Mouse (Mus musculus) embryonic facial prominence, embryonic 13.5 days (tissue): ENCODE measurements at regions not wholly inside any gene's neighbourhood (a gene's known extent, or its start where the extent isn't known, plus 50 kb on each side); places are given as distances from the start of the nearest gene placed in this dataset.

Experiments used
- ATAC-seq: fragments of 200-750 bp; cut with Nextera tagmentation; 2 replicates; pipeline ENCODE4 v1.8.0; 2017; ENCODE audit warnings: low read depth; ENCODE audit not compliant: insufficient number of reproducible peaks, insufficient read depth, low FRiP score, low TSS enrichment
- H3K27ac ChIP-seq: fragments of 300-500 bp; sonication (generic); 2 replicates; pipeline ENCODE4 v1.5.1; 2015; ENCODE audit warnings: moderate library complexity, mild to moderate bottlenecking, inconsistent platforms
- H3K27me3 ChIP-seq: fragments of 300-500 bp; sonication (generic); 2 replicates; pipeline ENCODE4 v1.6.1; 2015; ENCODE audit warnings: mild to moderate bottlenecking, inconsistent platforms
- H3K36me3 ChIP-seq: fragments of 300-500 bp; sonication (generic); 2 replicates; pipeline ENCODE4 v1.6.1; 2015; ENCODE audit warnings: mild to moderate bottlenecking, inconsistent platforms
- H3K4me1 ChIP-seq: fragments of 300-500 bp; sonication (generic); 2 replicates; pipeline ENCODE4 v1.6.1; 2015; ENCODE audit warnings: inconsistent platforms
- H3K4me2 ChIP-seq: fragments of 300-500 bp; sonication (generic); 2 replicates; pipeline ENCODE4 v1.6.1; 2015; ENCODE audit warnings: moderate library complexity, mild to moderate bottlenecking, inconsistent platforms
- H3K4me3 ChIP-seq: fragments of 300-500 bp; sonication (generic); 2 replicates; pipeline ENCODE4 v1.5.1; 2015; ENCODE audit warnings: mild to moderate bottlenecking, inconsistent platforms
- H3K9ac ChIP-seq: fragments of 300-500 bp; sonication (generic); 2 replicates; pipeline ENCODE4 v1.6.1; 2015; ENCODE audit warnings: mild to moderate bottlenecking, inconsistent platforms
- H3K9me3 ChIP-seq: fragments of 300-500 bp; sonication (generic); 2 replicates; pipeline ENCODE4 v1.6.1; 2016; ENCODE audit warnings: inconsistent platforms
- WGBS: fragments of 180-500 bp; shearing (Covaris S2); methylation state at CpG from one replicate; pipeline ENCODE4 v1.1.7; 2015; ENCODE audit warnings: mixed read lengths; 5-methylcytosine and 5-hydroxymethylcytosine counted together

DNA sequence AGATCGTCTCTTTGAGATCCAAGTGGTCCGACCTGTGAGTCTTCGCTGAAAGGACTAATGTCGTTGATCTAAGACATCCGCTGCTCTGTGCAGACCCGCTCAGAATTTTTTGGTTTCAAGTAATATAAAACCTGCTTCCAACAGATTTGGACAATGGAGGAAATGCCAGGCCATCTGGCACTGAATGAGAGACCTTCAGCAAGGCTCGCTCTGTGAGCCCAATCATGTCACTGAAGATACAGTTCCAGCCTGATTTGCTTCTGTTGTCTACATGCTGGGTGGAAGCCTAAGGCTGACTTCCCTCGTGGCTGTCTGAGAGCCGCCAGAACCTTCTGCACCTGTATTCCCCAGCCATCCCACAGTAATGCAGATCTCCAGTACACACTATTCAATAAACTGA, 123.4 kb upstream of the Egflam start:
- Histone ChIP-seq H3K4me2 (no peak overlapping the region), H3K9me3 (no peaks in the 10 kb centered on the region), H3K4me1 (no peaks in the 10 kb centered on the region), H3K36me3 (no peaks in the 10 kb centered on the region), H3K27ac (no peak overlapping the region), H3K4me3 (no peak overlapping the region), H3K27me3 (no peaks in the 10 kb centered on the region), H3K9ac (no peak overlapping the region)
- ATAC-seq, result no peak
- WGBS, result 73% methylated on average over 9 of the region's 9 CpGs

DNA sequence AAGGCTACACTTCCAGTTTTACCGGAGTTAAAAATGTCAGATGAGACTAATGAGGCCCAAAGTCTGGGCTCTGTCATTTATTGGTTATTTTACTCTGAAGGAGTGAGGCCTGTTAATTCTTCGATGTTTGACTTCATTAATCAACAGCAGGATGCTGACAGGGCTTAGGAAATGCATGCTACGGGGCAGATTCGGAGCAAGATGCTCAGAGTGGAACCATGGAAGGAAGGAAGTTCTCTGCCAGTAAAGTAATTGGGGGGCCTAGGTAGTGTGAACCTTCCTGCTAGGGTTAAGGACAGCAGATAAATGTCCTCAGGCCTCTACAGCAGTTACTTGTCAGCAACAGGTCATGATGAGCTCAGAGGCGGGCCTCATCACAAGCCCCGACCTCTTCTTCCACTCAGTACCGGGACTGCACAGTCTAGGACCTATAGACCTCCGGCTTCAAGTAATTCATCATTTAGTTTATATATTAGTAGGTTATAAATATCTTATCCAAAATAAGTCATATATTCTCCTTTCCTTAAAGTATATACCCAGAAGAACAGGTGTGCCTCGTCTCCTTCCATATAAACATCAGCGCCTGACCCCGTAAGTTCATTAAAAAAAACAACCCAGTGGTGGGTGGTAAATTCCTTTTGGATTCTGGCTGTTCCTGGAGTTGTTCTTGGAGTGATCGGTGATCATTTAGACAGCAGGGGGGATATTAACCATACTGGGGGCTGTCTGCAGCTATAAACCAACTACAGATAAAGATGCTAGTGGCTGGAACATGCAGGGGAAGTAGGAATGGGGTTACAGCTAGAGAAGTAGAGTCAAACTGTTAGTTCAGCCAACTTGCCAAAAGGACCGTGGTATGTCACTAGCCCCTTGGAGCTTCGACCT, 124.9 kb upstream of the Egflam start:
- H3K9ac ChIP-seq, result no peak overlapping the region
- H3K27me3 ChIP-seq, result 0 out of 2 replicates have a peak, but pooled peaks cover 2% of the 10 kb centered on the region
- 85% methylated on average over 14 of the region's 14 CpGs for WGBS
- H3K4me2 ChIP-seq, result no peak overlapping the region
- H3K4me3 ChIP-seq, result no peak overlapping the region
- no peak overlapping the region for H3K27ac ChIP-seq
- H3K9me3 ChIP-seq, result no peaks in the 10 kb centered on the region
- ATAC-seq, result no peak
- H3K36me3 ChIP-seq, result no peaks in the 10 kb centered on the region
- no peaks in the 10 kb centered on the region for H3K4me1 ChIP-seq

DNA sequence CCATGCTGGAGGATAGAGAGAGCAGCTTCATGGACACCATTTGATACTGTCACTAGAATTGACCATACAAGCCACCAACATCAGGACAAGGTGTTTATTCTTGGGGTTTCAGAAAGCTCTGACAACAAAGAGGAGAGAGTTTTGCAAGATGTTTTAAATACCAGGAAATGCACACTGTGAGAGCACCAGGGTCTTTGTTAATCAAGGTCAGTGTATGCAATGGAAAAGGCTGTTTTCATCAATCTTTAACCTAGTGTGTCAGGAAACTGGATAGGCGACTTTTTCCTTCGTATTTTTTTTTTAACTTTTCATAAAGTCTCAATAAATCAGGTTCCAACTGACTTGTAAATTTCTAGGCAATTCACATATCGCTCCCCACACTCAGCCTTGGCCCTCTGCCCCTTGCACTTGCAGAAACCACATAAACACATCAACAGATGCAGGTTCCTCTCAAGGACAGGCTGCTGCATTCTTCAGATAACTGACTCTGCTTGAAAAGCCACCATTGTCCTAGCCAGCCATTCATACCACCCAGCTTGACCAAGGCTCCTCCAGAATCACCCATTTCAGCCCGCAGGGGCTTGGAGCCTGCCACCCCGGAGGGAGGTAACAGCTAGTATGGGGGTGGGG, 132.9 kb upstream of the Egflam start:
- no peaks in the 10 kb centered on the region for H3K36me3 ChIP-seq
- H3K9ac ChIP-seq, result no peak overlapping the region
- H3K9me3 ChIP-seq, result no peaks in the 10 kb centered on the region
- no peaks in the 10 kb centered on the region for H3K4me1 ChIP-seq
- no peak overlapping the region for H3K4me3 ChIP-seq
- H3K27ac ChIP-seq, result no peak overlapping the region
- H3K27me3 ChIP-seq, result 0 out of 2 replicates have a peak, but pooled peaks cover 2% of the 10 kb centered on the region
- WGBS, result 20% methylated on average over 5 of the region's 5 CpGs
- no peak overlapping the region for H3K4me2 ChIP-seq
- no peak for ATAC-seq

DNA sequence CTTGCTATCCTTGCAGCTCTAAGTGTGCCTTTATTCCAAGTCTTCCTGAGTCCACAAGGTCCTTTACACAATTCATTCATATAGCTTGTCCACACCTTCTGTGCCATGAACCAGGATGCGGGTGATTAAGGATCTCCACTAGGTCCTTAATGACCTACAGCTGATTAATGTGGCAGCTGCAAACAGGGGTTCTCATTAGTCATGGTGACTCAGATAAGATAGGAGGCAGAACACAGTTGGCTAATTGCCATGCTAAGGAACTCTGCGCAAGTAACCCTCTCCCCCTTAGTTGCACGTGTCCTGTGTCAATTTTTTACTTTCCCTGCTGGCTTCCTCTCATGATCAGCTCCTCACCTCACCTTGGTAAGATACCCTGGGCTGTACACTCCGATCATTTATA, 139.7 kb upstream of the Egflam start:
- Histone ChIP-seq H3K4me2 (no peak overlapping the region), H3K9ac (no peak overlapping the region), H3K36me3 (no peaks in the 10 kb centered on the region), H3K4me1 (no peaks in the 10 kb centered on the region), H3K27ac (no peak overlapping the region), H3K9me3 (no peaks in the 10 kb centered on the region), H3K4me3 (no peak overlapping the region), H3K27me3 (no peaks in the 10 kb centered on the region)
- no peak for ATAC-seq
- WGBS, result 83% methylated on average over 4 of the region's 4 CpGs

DNA sequence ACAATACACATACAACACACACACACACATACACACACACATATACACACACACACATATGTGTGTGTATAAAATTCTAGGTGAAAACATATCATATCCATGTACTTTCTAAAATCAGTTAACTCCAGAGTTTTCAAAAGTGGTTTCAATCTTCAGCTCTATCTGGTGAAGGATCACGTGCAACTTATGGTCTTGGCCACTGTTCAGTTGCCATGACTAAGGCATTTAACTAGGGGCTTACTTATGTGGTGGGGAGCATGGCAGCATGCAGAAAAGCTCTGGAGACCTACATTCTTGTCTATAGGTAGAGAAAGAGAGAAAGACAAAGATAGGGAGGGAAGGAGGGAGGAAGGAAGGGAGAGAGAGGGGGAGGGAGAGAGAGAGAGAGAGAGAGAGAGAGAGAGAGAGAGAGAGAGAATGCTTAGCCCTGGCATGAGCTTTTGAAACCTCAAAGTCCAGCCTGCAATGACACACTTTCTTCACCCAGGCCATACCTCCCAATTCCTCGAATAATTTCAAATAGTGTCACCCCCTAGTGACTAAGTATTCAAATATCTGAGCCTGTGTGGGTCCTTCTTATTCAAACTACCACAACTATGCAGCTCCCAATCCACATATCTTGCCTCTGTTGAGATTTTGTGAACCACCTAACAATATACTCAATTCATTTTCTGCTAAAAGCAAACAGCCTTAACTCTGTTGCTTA, 155.1 kb upstream of the Egflam start:
- no peak for ATAC-seq
- no peaks in the 10 kb centered on the region for H3K36me3 ChIP-seq
- WGBS, result 77% methylated on average over 2 of the region's 2 CpGs

DNA sequence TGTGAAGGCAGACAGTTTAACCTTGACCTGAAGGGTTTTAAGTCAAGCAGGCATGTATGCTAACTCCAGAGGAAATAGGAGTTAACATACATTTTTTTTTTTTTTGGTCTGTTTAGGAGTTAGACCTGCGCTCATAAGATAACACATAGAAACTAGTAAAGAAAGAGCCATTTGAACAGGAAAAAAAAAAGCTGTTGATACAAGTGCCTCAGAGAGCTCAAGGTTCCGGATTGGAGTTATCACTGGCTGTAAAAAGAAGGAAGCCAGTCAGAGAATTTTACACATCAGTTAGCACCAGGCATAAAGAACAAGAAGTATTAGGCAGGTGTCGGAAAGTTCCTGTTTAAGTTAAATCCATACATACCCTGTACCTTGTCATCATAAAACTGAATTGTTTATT, 156.2 kb upstream of the Egflam start:
- H3K4me2 ChIP-seq, result no peak overlapping the region
- 87% methylated on average over 3 of the region's 3 CpGs for WGBS
- ATAC-seq, result no peak
- H3K27ac ChIP-seq, result no peak overlapping the region
- H3K4me3 ChIP-seq, result no peak overlapping the region
- H3K9ac ChIP-seq, result no peak overlapping the region
- no peaks in the 10 kb centered on the region for H3K27me3 ChIP-seq
- no peaks in the 10 kb centered on the region for H3K4me1 ChIP-seq
- H3K36me3 ChIP-seq, result no peaks in the 10 kb centered on the region
- no peaks in the 10 kb centered on the region for H3K9me3 ChIP-seq

More for the DNA sequence above, 155.1 kb upstream of the Egflam start:
- no peaks in the 10 kb centered on the region for H3K4me1 ChIP-seq
- H3K4me3 ChIP-seq, result no peak overlapping the region
- H3K4me2 ChIP-seq, result no peak overlapping the region
- H3K27ac ChIP-seq, result no peak overlapping the region
- no peaks in the 10 kb centered on the region for H3K27me3 ChIP-seq
- H3K9me3 ChIP-seq, result no peaks in the 10 kb centered on the region
- no peak overlapping the region for H3K9ac ChIP-seq

DNA sequence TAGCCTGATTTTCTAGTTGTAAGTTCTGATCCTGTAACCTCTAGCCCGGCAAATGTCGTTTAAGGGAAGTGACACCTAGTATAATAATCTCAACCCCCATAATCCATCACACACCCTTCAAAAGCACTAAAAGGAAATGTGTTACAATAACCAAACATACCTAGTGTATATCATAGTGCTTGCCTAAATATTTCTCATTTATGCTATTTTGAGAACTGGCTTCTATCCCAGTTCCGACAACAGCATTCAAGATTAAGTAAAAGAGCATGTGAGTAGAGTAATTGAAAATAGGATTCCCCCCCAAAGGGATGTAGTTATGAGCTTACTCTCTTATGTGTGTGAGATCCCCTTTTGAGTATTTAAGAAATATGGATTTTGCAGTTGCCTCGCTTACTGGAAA, 165.1 kb upstream of the Egflam start:
- Histone ChIP-seq H3K9ac (no peak overlapping the region), H3K9me3 (no peaks in the 10 kb centered on the region), H3K4me2 (no peak overlapping the region), H3K4me1 (peaks cover 8% of the 10 kb centered on the region), H3K27me3 (peaks cover 3% of the 10 kb centered on the region; the same call in 1 of the 2 replicates), H3K27ac (0 out of 2 replicates have a peak overlapping the region, but pooled peaks have one; percentile 30), H3K36me3 (no peaks in the 10 kb centered on the region), H3K4me3 (no peak overlapping the region)
- ATAC-seq, result no peak
- 55% methylated on average over 4 of the region's 4 CpGs for WGBS

DNA sequence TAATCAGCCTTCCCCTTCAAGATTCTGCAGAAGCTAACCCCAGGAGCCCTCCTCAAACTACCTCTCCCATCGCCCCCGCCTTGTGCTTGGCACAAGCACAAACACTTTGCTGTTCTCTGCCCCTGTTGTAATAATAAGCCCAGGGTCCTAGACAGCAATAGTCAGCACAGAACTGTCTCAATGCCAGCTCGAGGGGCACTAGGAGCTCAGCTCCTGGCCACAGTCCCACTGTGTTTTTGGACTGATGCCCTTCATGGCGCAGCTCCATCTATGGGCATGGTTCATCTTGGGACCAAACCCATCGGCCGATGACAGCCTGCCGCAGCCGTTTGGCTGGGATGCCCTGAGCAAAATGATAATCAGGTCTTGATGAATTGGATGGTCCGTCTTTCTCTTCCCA, 165.5 kb upstream of the Egflam start:
- 62% methylated on average over 9 of the region's 9 CpGs for WGBS
- Histone ChIP-seq H3K9ac (no peak overlapping the region), H3K27me3 (peaks cover 3% of the 10 kb centered on the region; the same call in 1 of the 2 replicates), H3K4me2 (no peak overlapping the region), H3K4me3 (no peak overlapping the region), H3K4me1 (peaks cover 8% of the 10 kb centered on the region), H3K9me3 (no peaks in the 10 kb centered on the region), H3K27ac (0 out of 2 replicates have a peak overlapping the region, but pooled peaks have one; percentile 9), H3K36me3 (no peaks in the 10 kb centered on the region)
- peak; percentile 56; the same call in 1 of the 2 replicates for ATAC-seq

DNA sequence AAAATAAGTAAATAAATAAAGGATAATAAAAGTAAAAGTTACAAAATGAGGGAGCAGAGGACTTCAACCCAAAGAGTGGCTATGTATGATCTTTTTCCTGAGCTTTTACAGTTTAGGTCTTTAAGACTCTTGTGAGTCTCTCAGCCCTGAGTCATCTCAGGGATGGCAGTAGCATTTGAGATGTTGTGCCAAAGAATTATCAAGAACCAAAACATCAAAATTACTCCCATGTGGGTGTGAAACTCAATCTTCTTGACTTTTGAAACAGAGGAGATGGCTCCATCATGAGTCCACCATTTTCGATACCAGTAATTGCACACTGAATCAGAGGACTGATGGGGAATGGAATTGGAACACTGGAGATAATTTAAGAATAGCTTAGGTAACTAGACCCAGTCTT, 174.0 kb upstream of the Egflam start:
- no peaks in the 10 kb centered on the region for H3K4me1 ChIP-seq
- H3K4me2 ChIP-seq, result no peak overlapping the region
- H3K27me3 ChIP-seq, result peaks cover 3% of the 10 kb centered on the region; the same call in 1 of the 2 replicates
- no peaks in the 10 kb centered on the region for H3K36me3 ChIP-seq
- no peak overlapping the region for H3K9ac ChIP-seq
- H3K4me3 ChIP-seq, result no peak overlapping the region
- 66% methylated on average over 1 of the region's 1 CpGs for WGBS
- H3K27ac ChIP-seq, result no peak overlapping the region
- no peaks in the 10 kb centered on the region for H3K9me3 ChIP-seq
- ATAC-seq, result no peak

DNA sequence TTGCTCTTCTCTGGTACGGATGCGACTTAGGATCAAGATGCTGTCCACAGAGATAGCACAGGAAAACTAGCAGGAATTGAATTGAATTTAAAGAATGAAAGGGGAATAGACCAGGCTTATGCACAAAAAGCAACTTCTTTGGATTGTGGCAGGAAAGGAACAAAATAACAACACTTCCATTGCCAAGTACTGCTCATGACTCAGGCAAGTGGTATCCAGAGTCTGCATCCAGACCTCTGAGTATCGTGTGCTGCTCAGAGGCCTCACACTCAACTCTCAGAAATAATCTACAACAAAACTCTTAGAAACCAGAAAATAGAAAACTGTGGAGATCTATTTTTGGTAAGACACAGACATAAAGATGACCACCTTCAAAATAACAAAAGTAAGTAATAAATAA, 176.1 kb upstream of the Egflam start:
- H3K4me3 ChIP-seq, result no peak overlapping the region
- no peak for ATAC-seq
- H3K9ac ChIP-seq, result no peak overlapping the region
- H3K36me3 ChIP-seq, result no peaks in the 10 kb centered on the region
- H3K27ac ChIP-seq, result no peak overlapping the region
- no peak overlapping the region for H3K4me2 ChIP-seq
- H3K27me3 ChIP-seq, result no peaks in the 10 kb centered on the region
- H3K9me3 ChIP-seq, result no peaks in the 10 kb centered on the region
- WGBS, result 81% methylated on average over 3 of the region's 3 CpGs
- H3K4me1 ChIP-seq, result peaks cover 4% of the 10 kb centered on the region; the same call in 1 of the 2 replicates

DNA sequence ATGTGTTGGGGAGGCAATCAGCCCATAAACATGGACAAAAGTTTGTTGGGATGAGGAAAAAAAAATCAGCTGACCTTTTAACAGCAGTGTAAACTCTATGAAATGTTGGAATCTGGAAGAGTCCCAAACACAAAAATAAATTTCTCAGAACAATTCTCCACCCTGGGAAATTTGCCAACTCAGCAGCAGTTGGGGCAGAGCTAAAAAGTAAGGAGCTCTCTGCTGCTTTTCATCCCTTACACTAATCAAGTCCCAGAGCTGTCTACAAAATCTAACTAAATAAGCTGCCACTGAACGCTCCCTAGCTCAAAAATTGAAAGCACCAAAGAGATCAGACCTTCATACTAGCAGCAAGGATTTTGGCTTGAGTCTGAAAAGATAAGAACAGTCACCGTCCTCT, 176.6 kb upstream of the Egflam start:
- no peak for ATAC-seq
- 64% methylated on average over 2 of the region's 2 CpGs for WGBS
- H3K27ac ChIP-seq, result no peak overlapping the region

More for the DNA sequence above, 176.6 kb upstream of the Egflam start:
- no peaks in the 10 kb centered on the region for H3K9me3 ChIP-seq
- peaks cover 4% of the 10 kb centered on the region; the same call in 1 of the 2 replicates for H3K4me1 ChIP-seq
- H3K9ac ChIP-seq, result no peak overlapping the region
- no peaks in the 10 kb centered on the region for H3K27me3 ChIP-seq
- no peaks in the 10 kb centered on the region for H3K36me3 ChIP-seq
- H3K4me3 ChIP-seq, result no peak overlapping the region
- no peak overlapping the region for H3K4me2 ChIP-seq
